Comparison of ENCODE assay signal across 7 mouse cellular contexts in the genomic region with DNA sequence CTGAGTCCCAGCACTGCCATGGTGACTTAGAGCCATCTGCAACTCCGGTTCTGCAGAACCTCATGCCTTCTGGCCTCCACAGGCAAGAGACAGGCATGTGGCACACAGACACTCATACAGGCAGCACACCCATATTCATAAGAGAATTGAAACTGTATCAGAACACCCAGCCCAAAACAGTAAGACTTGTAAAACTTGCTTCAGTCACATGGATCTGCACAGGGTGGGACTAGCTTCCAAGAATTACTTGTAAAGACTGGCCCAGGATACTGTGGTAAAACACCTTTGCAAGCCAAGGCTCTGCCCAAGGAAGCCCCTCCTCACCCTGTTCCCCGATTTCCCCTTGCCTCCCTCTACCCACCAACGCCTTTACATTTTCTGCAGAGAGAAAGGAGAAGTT.
DNase-seq lines count a peak whose midpoint lies in the region; ATAC-seq and TF ChIP-seq lines count a peak whose summit lies in the region.

No protein-coding gene starts in this region.

- no peak overlapping the region for H3K9ac ChIP-seq in heart, postnatal 0 days (replicated peaks; ENCODE audit: low read depth, low read length)
- H3K9ac ChIP-seq in heart, adult 2 months (ENCODE audit: low read depth, low read length) = no peak overlapping the region
- no peak overlapping the region for H3K9ac ChIP-seq in neural tube, embryonic 12.5 days

- no peak for TF ChIP-seq POLR2A in heart, adult 2 months (IDR thresholded peaks at IDR 0.05; ENCODE audit: insufficient read depth, low read depth, low read length)

- 66% methylated on average over 3 of the region's 3 CpGs for WGBS in heart, postnatal 0 days
- WGBS in heart, adult 2 months = 78% methylated on average over 3 of the region's 3 CpGs
- WGBS in neural tube, embryonic 12.5 days = 81% methylated on average over 3 of the region's 3 CpGs
- WGBS in large intestine, adult 2 months = 65% methylated on average over 3 of the region's 3 CpGs

- peak overlapping the region; percentile 9 for H3K27ac ChIP-seq in heart, postnatal 0 days (ENCODE audit: low read depth)
- H3K27ac ChIP-seq in heart, adult 2 months = no peak overlapping the region
- peak overlapping the region; percentile 37; the same call in 1 of the 2 replicates for H3K27ac ChIP-seq in neural tube, embryonic 12.5 days

- H3K79me2 ChIP-seq in heart, adult 2 months (replicated peaks; ENCODE audit: control insufficient read depth, insufficient read depth, low read length) = no peaks in the 10 kb centered on the region; the same call in 1 of the 2 replicates

- no peak for ATAC-seq in heart, postnatal 0 days (ENCODE audit: insufficient read depth, low read depth)
- ATAC-seq in neural tube, embryonic 12.5 days (ENCODE audit: low FRiP score, low read depth) = no peak
- no peak for ATAC-seq in CD4-positive, CD25-positive, alpha-beta regulatory T cell, adult 4 months

- no peak for TF ChIP-seq CTCF in heart, postnatal 0 days (IDR thresholded peaks at IDR 0.05; ENCODE audit: low read depth)
- TF ChIP-seq CTCF in heart, adult 2 months (IDR thresholded peaks at IDR 0.05) = no peak

- no peak overlapping the region for H3K4me2 ChIP-seq in heart, postnatal 0 days (ENCODE audit: low read depth, low read length)
- H3K4me2 ChIP-seq in neural tube, embryonic 12.5 days (replicated peaks) = no peak overlapping the region

- no peak overlapping the region for H3K4me3 ChIP-seq in heart, postnatal 0 days (ENCODE audit: low read depth, low read length)
- H3K4me3 ChIP-seq in heart, adult 2 months = no peak overlapping the region
- H3K4me3 ChIP-seq in neural tube, embryonic 12.5 days = no peak overlapping the region

- no peaks in the 10 kb centered on the region for H3K27me3 ChIP-seq in heart, postnatal 0 days (ENCODE audit: control insufficient read depth, insufficient read depth, low read length)
- no peaks in the 10 kb centered on the region for H3K27me3 ChIP-seq in heart, adult 2 months (ENCODE audit: control insufficient read depth, insufficient read depth, low read length)
- no peaks in the 10 kb centered on the region for H3K27me3 ChIP-seq in neural tube, embryonic 12.5 days (replicated peaks)

- no peaks in the 10 kb centered on the region for H3K9me3 ChIP-seq in heart, postnatal 0 days (replicated peaks; ENCODE audit: control insufficient read depth, low read length)
- no peaks in the 10 kb centered on the region for H3K9me3 ChIP-seq in neural tube, embryonic 12.5 days

- peaks cover 24% of the 10 kb centered on the region for H3K4me1 ChIP-seq in heart, postnatal 0 days (ENCODE audit: control insufficient read depth, insufficient read depth)
- H3K4me1 ChIP-seq in heart, adult 2 months (ENCODE audit: control insufficient read depth, insufficient read depth, low read length) = peaks cover 7% of the 10 kb centered on the region
- 0 out of 2 replicates have a peak, but pooled peaks cover 9% of the 10 kb centered on the region for H3K4me1 ChIP-seq in neural tube, embryonic 12.5 days

- peaks cover 74% of the 10 kb centered on the region for H3K36me3 ChIP-seq in heart, postnatal 0 days (replicated peaks; ENCODE audit: control insufficient read depth, insufficient read depth, low read length)
- H3K36me3 ChIP-seq in heart, adult 2 months (ENCODE audit: control insufficient read depth, insufficient read depth, low read length) = no peaks in the 10 kb centered on the region
- peaks cover 83% of the 10 kb centered on the region for H3K36me3 ChIP-seq in neural tube, embryonic 12.5 days

- no peak for DNase-seq in heart, postnatal 0 days (ENCODE audit: low spot score)
- DNase-seq in heart, adult 2 months = no peak
- DNase-seq in neural tube, embryonic 10.5 days (ENCODE audit: extremely low spot score, low spot score) = no peak
- DNase-seq in large intestine, adult 2 months (ENCODE audit: low read depth, low spot score) = peak; percentile 37
- no peak for DNase-seq in natural killer cell, adult 2 months (ENCODE audit: low spot score in 2 of 2)

- intact Hi-C loops in heart, adult 2 months (cut with DNase I) = no loop called here

- TF ChIP-seq EP300 in heart, postnatal 0 days (IDR thresholded peaks at IDR 0.05; ENCODE audit: low read depth) = no peak
- TF ChIP-seq EP300 in heart, adult 2 months (IDR thresholded peaks at IDR 0.05; ENCODE audit: insufficient read depth, low read depth, low read length) = no peak
